Mouse (Mus musculus) fat pad, adult 2 months (tissue): ENCODE data around the gene Prr19.
"Not testable (repeated sequence)": the region's sequence is repeated elsewhere in the genome, so short reads cannot be mapped to it uniquely, and the experiment has no call there.

ENCODE experiments used
- DNase-seq: peaks from one replicate; pipeline ENCODE4 v3.0.0-alpha.2; 2011; ENCODE audit warnings: low read depth, low spot score; ENCODE audit errors: extremely low read depth

Gene Prr19

GRCm38 (mm10) chr7:25317446-25317999 lies 16.3 kb downstream of the Prr19 start:
- DNase-seq = no peak

DNA sequence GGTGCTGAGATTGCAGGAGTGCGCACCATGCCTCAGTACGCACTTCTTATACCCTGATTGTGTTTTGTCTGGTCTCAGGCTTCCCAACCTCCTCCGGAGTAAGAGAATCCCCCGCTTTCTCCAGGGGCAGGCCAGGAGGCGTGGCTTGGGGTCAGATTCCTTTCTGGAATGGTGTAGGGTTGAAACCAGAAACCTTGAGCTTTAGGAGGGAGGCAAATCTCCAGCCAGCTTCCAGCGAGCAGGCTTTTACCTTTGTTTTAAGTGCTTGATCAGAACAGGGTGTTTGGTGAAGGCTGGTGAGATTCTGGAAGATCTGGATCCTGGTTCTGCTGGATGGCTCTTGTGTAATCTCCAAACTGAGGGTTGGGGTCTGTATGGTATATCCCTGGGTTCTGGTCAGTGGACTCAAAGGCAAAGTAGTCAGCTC lies 20.9 kb downstream of the Prr19 start:
- DNase-seq = no peak

DNA sequence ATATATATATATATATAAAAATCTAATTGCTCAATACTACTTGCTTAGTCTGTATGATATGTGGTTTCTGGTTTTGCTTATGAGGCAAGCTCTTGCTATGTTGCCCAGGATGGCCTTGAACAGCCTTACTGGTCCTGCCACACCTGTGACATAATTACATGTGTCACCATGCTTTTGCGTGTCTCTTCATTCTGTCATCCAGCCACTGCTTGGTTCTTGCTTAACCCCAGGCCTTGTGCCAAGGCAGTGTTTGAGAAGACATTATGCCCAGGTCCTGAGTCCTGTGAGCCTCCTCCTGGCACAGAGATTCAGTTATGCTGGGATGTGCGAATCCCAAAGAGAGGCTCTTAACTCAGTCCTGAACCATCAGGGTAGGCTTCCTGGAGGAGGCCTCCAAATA lies 22.0 kb downstream of the Prr19 start:
- peak; percentile 66 for DNase-seq

- not testable (repeated sequence) for DNase-seq
Observed at GRCm38 (mm10) chr7:25325431-25325830, 24.2 kb downstream of the Prr19 start.

- DNase-seq = no peak
Observed at GRCm38 (mm10) chr7:25326233-25326632, 25.0 kb downstream of the Prr19 start.

DNA sequence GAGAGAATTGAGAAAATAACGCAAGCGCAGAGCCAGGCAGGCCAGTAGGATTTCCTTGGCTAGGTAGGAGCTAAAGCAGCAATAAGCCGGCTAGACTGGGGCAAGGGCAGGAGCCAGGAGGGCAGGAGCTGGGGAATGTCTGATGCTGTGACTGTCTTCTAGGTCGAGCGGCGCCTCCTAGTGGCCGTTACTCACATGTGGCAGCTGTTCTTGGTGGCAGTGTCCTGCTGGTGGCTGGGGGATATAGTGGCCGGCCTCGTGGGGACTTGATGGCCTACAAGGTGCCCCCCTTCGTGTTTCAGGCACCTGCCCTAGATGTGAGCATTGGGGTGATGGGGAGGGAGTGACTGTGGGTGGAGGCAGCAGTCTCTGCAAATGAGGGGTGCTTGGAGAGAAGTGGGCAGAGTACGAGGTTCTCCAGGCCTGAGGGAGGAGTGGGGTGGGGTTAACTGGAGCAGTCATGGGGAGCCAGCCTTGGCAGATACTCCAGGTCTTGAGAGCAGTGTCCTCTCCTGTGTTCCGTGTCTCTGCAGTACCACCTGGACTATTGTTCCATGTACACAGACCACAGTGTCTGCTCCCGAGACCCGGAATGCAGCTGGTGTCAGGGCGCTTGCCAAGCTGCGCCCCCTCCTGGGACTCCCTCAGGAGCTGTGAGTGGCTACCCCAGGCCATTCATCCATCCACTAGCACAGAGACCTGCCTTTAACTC lies 32.5 kb downstream of the Prr19 start:
- DNase-seq = peak; percentile 14

DNA sequence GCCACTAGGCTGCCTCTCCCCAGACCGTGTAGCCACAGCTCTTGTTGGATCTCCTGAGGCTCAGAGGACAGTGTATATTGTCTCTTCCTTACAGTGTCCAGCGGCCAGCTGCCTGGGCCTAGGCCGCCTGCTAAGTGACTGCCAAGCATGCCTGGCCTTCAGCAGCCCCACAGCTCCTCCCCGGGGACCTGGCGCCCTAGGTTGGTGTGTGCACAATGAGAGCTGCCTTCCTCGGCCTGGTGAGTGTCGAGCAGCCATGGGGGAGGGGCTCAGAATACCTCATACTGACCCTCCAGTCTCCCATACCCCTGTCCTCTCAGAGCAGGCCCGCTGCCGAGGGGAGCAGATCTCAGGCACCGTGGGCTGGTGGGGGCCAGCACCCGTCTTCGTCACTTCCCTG lies 33.3 kb downstream of the Prr19 start:
- no peak for DNase-seq

DNA sequence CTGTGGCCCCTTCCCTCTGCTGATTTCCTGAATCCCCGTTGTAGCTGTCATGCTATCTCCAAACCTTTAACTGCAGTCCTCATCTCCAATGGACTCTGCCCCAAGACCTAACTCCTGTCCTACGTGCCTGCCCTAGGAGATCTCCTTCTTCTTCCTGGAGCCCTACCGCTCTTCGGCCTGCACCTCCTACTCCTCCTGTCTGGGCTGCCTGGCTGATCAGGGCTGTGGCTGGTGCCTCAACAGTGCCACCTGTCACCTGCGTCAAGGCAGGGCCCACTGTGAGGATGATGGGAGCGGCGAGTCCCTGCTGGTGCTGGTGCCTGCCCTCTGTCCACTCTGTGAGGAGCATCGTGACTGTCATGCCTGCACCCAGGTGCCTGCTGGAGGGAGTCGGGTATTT lies 38.1 kb downstream of the Prr19 start:
- no peak for DNase-seq

- DNase-seq = no peak
Observed at GRCm38 (mm10) chr7:25341000-25341784, 40.0 kb downstream of the Prr19 start.

DNA sequence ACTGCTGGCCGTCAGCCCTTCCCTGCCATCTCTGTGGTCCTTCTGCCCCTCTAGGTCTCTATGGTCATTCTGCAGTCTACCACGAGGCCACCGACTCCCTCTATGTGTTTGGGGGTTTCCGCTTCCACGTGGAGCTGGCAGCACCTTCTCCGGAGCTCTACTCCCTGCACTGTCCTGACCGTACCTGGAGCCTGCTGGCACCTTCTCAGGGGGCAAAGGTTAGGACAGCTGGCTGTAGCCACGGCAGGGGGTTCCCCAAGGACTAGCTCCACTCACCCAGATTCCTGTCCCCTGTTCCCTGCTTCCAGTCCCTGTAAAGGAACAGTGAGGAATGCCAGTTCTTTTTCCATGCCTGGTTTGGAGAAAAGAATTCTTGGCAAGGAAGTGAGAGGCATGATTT lies 47.6 kb downstream of the Prr19 start:
- DNase-seq = no peak
